Mouse (Mus musculus) forebrain, embryonic 10.5 days (tissue): Measurements from ENCODE around the gene Gm7073. TPM values are rescaled to one million over a fixed set of nuclear protein-coding genes. Genes with fewer than 3 reads are reported as not detected.

ENCODE experiments used
- DNase-seq: peaks from one replicate; pipeline ENCODE4 v3.0.0-alpha.2; 2017; ENCODE audit warnings: low spot score; ENCODE audit errors: extremely low spot score
- H3K27ac ChIP-seq: fragments of 300-500 bp; sonication (generic); 2 replicates; pipeline ENCODE4 v1.5.1; 2016; ENCODE audit warnings: mild to moderate bottlenecking
- H3K27me3 ChIP-seq: fragments of 300-500 bp; sonication (generic); 2 replicates; pipeline ENCODE4 v1.6.1; 2016; ENCODE audit warnings: mild to moderate bottlenecking; ENCODE audit not compliant: poor library complexity, severe bottlenecking
- H3K36me3 ChIP-seq: fragments of 300-500 bp; sonication (generic); replicated peaks from 2 replicates; pipeline ENCODE4 v1.6.1; 2016; ENCODE audit warnings: mild to moderate bottlenecking, moderate library complexity
- H3K4me1 ChIP-seq: fragments of 300-500 bp; sonication (generic); 2 replicates; pipeline ENCODE4 v1.6.1; 2016
- H3K4me3 ChIP-seq: fragments of 300-500 bp; sonication (generic); 2 replicates; pipeline ENCODE4 v1.5.1; 2016; ENCODE audit warnings: mild to moderate bottlenecking, moderate library complexity
- H3K9me3 ChIP-seq: fragments of 300-500 bp; sonication (generic); 2 replicates; pipeline ENCODE4 v1.6.1; 2016; ENCODE audit warnings: mild to moderate bottlenecking, moderate library complexity
- WGBS: fragments of 180-500 bp; shearing (Covaris S2); methylation state at CpG from one replicate; pipeline ENCODE4 v1.1.7; 2016; 5-methylcytosine and 5-hydroxymethylcytosine counted together
- microRNA counts: library from miRNA; unstranded; fragments of <30 nt; microRNA quantifications from one replicate; lab custom pipeline; 2017
- microRNA-seq: library from miRNA; unstranded; fragments of <30 nt; microRNA quantifications from one replicate; pipeline ENCODE4, GENCODE M21; 2017
- polyA plus RNA-seq: library from polyadenylated mRNA; unstranded; fragments of >200 nt; fragmentation: Nextera tagmentation; extraction: Ambion mirVana; gene quantifications from 2 replicates; pipeline ENCODE4 v1.2.1, GENCODE M21; 2016

Gm7073 gene
- polyA plus RNA-seq, 1 experiment from 2014 or later: not detected

DNA sequence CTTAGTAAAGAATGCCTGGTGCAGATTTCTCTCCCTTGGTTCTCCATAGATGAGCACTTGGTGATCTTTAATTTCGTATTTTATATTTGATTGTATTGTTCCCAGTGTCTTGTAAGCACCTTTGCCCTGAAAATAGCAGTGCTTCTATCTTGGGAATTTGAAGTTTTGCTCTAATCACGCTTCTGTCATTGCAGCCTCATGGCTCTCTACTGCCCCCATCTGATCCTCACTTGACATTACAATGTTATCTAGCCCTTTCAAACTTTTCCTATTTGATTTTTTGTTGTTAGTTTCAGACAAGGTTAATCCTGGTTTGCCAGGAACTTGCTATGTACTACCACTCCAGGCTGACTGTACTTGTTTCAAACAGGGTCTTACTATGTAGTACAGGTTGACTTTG, 75.3 kb downstream of the Gm7073 start:
- DNase-seq: no peak
- Histone ChIP-seq H3K27ac (no peak overlapping the region), H3K27me3 (no peaks in the 10 kb centered on the region), H3K4me3 (no peak overlapping the region), H3K4me1 (no peaks in the 10 kb centered on the region), H3K9me3 (no peaks in the 10 kb centered on the region), H3K36me3 (no peaks in the 10 kb centered on the region)
- WGBS: 22% methylated on average over 2 of the region's 2 CpGs

DNA sequence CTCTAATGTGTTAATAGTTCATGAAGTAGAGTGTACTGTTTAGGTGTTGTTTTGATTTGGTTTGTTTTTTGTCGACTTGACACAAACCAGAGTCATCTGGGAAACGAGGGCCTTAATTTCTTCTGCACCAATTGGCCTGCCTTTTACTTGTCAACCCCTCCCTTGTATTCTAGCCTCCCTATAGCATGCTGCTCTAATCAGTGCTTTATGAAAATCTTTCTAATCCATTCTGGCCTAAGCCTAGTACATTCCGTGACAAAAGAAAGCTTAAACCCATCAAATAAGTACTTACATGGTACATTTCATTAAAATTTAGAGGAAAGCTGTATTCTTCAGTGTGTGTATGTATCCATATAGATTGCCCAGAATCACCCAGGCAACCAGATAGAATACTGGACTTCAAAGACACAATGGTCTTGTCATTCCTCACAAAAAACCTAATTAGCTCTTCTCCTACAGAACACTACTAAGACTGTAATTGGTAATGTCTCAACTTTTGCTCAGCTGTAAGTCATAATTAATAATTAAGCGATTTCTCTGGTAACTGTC, 124.4 kb downstream of the Gm7073 start:
- Histone ChIP-seq H3K27ac (no peak overlapping the region), H3K27me3 (no peaks in the 10 kb centered on the region), H3K9me3 (no peaks in the 10 kb centered on the region), H3K4me1 (no peaks in the 10 kb centered on the region), H3K36me3 (no peaks in the 10 kb centered on the region), H3K4me3 (no peak overlapping the region)
- no peak for DNase-seq
- 55% methylated on average over 4 of the region's 4 CpGs for WGBS

GRCm38 (mm10) chrX:60405681-60406080, 133.4 kb downstream of the Gm7073 start:
- H3K4me3 ChIP-seq: no peak overlapping the region
- no peaks in the 10 kb centered on the region for H3K27me3 ChIP-seq
- no peak for DNase-seq
- no peak overlapping the region for H3K27ac ChIP-seq
- peaks cover 5% of the 10 kb centered on the region; the same call in 1 of the 2 replicates for H3K9me3 ChIP-seq
- H3K36me3 ChIP-seq: no peaks in the 10 kb centered on the region
- WGBS: 38% methylated on average over 4 of the region's 4 CpGs
- peaks cover 24% of the 10 kb centered on the region for H3K4me1 ChIP-seq

DNA sequence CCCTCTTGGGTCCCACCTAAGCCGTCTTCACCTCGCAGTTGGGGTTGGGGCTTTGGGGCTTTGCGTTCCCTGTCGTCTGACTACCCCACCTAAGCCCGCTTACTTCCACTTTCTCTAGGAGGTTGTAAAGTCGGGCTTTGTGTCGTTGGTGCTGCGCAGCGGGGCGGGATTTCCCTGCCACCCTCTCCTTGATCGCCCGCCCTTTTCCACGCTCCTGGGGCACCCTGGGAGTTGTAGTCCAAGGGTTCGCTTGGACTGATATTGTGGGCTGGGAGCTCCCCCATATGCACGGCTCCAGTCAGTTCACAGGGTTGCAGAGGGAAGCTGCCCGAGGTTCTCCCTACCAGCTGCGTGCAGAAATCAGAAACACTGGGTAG, 134.4 kb downstream of the Gm7073 start:
- Histone ChIP-seq H3K4me3 (peak overlapping the region; percentile 75), H3K27ac (peak overlapping the region; percentile 97), H3K27me3 (no peaks in the 10 kb centered on the region), H3K36me3 (no peaks in the 10 kb centered on the region), H3K9me3 (peaks cover 5% of the 10 kb centered on the region; the same call in 1 of the 2 replicates), H3K4me1 (peaks cover 24% of the 10 kb centered on the region)
- DNase-seq: peak; percentile 86
- WGBS: 6% methylated on average over 17 of the region's 17 CpGs

DNA sequence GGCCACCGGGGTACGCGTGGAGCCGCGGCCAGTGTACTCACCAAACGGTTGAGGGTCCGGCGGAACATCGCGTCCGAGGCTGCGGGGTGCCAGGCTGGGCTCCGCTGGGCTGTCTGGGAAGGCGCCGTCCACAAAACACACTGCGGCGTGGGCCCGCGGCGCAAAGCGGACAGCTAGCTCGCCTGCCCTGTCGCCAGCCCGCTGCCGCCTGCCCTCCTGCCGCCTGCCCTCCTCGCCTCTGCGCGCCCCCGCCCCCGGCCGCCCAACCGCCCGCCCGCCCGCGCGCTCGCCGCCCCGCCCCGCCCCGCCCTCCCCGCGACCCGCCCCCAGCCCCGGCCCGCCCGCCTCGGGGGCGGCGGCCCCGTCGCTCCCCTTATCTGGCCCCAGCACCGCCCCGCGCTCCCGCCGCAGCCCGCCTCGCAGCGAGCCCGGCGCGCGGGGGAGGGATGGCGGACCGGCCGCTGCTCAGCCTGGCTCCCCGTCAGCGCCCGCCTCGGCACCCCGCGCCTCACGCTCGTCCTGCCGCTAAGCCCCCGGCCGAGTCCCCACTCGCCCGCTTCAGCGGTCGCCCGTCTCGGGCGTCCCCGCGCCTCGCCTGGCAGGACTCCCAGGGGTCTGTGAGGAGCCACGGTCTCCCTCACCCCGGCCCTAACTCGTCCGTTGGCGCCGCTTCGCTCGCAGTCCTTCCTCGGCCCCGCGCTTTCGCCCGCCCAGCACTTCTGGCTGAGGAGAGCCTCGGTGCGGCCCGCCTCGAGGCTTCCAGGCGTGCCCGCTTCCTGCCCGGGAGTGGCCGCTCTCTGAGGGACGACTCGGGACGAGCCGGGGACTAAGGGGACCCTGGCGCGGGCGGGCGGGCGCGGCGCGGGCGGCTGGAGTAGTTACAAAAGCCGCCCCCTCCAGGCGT, 135.0 kb downstream of the Gm7073 start:
- DNase-seq: peak; percentile 54
- H3K36me3 ChIP-seq: no peaks in the 10 kb centered on the region
- H3K27ac ChIP-seq: peak overlapping the region; percentile 97
- peak overlapping the region; percentile 75 for H3K4me3 ChIP-seq
- H3K27me3 ChIP-seq: no peaks in the 10 kb centered on the region
- H3K4me1 ChIP-seq: peaks cover 24% of the 10 kb centered on the region
- H3K9me3 ChIP-seq: peaks cover 5% of the 10 kb centered on the region; the same call in 1 of the 2 replicates
- WGBS: 26% methylated on average over 81 of the region's 126 CpGs

DNA sequence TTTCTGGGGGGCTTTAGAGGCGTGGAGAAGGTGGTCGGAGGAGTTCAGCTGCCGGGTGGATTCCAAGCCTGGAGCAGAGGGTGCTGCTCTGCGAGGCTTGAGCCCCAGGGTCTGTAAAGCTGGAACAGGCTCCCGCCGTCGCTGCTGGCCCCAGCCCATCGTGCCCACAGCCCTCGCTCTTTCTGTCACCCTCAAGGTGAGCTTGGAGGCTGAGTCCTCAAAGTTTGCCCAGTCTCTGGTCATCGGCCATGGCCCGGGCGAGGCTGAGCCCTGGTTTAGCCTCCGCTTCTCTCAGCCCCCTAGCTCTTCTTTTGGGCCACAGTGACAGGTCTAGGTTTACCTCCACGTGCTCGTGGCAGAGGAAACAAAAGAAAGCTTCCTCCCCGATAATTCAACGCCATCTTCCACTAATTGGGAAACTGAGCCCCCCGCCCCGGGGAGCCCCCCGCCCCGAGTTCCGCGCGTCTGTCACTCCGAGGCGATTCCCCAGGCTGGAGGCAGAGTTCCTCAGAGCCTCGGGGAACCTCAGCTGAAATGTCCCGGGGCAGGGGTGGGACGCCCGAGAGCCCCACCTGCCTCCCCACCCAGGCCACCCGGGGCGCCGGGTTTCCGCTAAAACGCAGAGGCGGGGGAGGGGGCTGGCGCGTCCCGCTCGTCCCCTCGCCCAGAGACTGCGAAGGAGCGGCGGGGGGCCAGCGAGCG, 135.8 kb downstream of the Gm7073 start:
- Histone ChIP-seq H3K27ac (peak overlapping the region; percentile 97), H3K4me3 (peak overlapping the region; percentile 75), H3K36me3 (no peaks in the 10 kb centered on the region), H3K4me1 (peaks cover 24% of the 10 kb centered on the region), H3K27me3 (no peaks in the 10 kb centered on the region), H3K9me3 (peaks cover 5% of the 10 kb centered on the region; the same call in 1 of the 2 replicates)
- peak; percentile 25 for DNase-seq
- WGBS: 22% methylated on average over 46 of the region's 46 CpGs

DNA sequence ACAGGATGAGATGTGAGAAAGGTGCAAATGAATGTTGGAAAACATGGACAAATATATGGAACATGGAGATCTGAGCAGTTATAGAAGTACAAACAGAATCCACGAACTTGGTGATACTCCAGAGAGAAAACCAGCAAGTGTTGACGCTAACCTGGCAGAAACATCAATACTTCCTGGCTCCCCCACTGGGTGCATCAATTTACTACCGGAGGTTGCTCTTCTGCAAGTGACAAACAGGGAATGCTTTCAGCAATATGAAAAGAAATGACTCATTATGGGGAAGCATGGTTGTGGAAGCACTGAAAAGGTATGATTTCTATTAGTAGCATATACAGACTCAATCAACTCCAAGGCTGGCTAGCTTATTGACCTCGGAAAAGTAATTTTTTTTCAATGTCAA, 144.8 kb downstream of the Gm7073 start:
- H3K4me3 ChIP-seq: no peak overlapping the region
- no peaks in the 10 kb centered on the region for H3K36me3 ChIP-seq
- DNase-seq: no peak
- H3K27ac ChIP-seq: no peak overlapping the region
- no peaks in the 10 kb centered on the region for H3K4me1 ChIP-seq
- H3K27me3 ChIP-seq: no peaks in the 10 kb centered on the region
- 76% methylated on average over 4 of the region's 4 CpGs for WGBS
- no peaks in the 10 kb centered on the region for H3K9me3 ChIP-seq

DNA sequence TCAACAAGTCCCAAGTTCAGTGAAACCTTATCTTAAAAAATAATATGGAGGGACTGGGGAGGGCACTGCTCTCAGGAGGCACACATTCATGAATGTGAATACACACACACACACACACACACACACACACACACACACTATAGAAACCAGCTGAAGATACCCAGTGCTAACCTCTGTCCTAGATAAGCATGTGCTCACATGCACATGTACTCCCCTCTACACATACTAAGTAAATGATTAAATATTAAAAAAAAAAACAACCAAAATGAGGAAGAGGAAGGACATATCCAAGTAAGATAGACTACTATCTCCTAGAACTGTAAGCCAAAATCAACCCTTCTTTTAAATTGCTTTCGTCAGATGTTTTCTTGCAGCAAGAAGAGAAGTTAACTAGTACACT, 152.2 kb downstream of the Gm7073 start:
- Histone ChIP-seq H3K9me3 (no peaks in the 10 kb centered on the region), H3K36me3 (no peaks in the 10 kb centered on the region), H3K4me1 (no peaks in the 10 kb centered on the region), H3K4me3 (no peak overlapping the region), H3K27ac (no peak overlapping the region), H3K27me3 (no peaks in the 10 kb centered on the region)
- DNase-seq: no peak
- 92% methylated on average over 1 of the region's 1 CpGs for WGBS

MicroRNA genes within 50 kb of the gene (microRNA counts, 519-probe panel; counts per million panel counts)
- 341 counts per million, percentile 65 among the panel's probes with 10 or more counts for microRNA mmu-miR-505 (lab: Ali Mortazavi, UCI)

Small RNA genes lying within 50 kb of the gene (microRNA-seq; reads per million reads assigned to microRNA genes)
- gene Mir505: 261 reads per million, percentile 58 among the genes with 10 or more reads in this experiment

Other genes with a start within 250 kb of the Gm7073 start
- gene Atp11c, start 53.4 kb upstream of the Gm7073 start, polyA plus RNA-seq: 15.3 and 16.1 TPM in 2 replicates